Mouse (Mus musculus) MEL (cell line): Measurements from ENCODE around the gene Krt23. TPM values are rescaled to one million over a fixed set of nuclear protein-coding genes. Genes with fewer than 3 reads are reported as not detected.

Experiments
- DNase-seq: peaks from one replicate; pipeline ENCODE4 v3.0.0; 2011; ENCODE audit warnings: low read depth, low spot score
- H3K27ac ChIP-seq: 2 replicates; pipeline ENCODE4 v1.5.1; 2012; ENCODE audit warnings: low read depth, mild to moderate bottlenecking, control low read depth, low read length, moderate library complexity; ENCODE audit not compliant: control insufficient read depth
- H3K27me3 ChIP-seq, 2 experiments: fragments of 150-350 bp in 1 of 2; sonication (generic) in 1 of 2; 2 replicates each; pipeline ENCODE4 v1.6.1; 2012; ENCODE audit warnings: low read length in 2 of 2, mild to moderate bottlenecking in 2 of 2, improper control_type of control experiment in 1 of 2, moderate library complexity in 1 of 2; ENCODE audit not compliant: insufficient read depth in 2 of 2, control insufficient read depth in 1 of 2
- H3K36me3 ChIP-seq, 2 experiments: 2 replicates each; pipeline ENCODE4 v1.6.1; 2012 to 2014; ENCODE audit warnings: low read length in 2 of 2, improper control_type of control experiment in 1 of 2, inconsistent platforms in 1 of 2, mild to moderate bottlenecking in 1 of 2; ENCODE audit not compliant: insufficient read depth in 2 of 2, control insufficient read depth in 1 of 2
- H3K4me1 ChIP-seq, 2 experiments: fragments of 150-350 bp in 1 of 2; sonication (generic) in 1 of 2; 2 replicates each; pipeline ENCODE4 v1.6.1; 2012; ENCODE audit warnings: low read length in 2 of 2, improper control_type of control experiment in 1 of 2, mild to moderate bottlenecking in 1 of 2; ENCODE audit not compliant: insufficient read depth in 2 of 2, control insufficient read depth in 1 of 2
- H3K4me3 ChIP-seq, 2 experiments: fragments of 150-350 bp in 1 of 2; sonication (generic) in 1 of 2; 2 replicates each; pipeline ENCODE4 v1.5.1; 2012; ENCODE audit warnings: low read depth in 2 of 2, low read length in 2 of 2, mild to moderate bottlenecking in 2 of 2, moderate library complexity in 2 of 2, control low read depth in 1 of 2, improper control_type of control experiment in 1 of 2; ENCODE audit not compliant: control insufficient read depth in 1 of 2, insufficient read depth in 1 of 2
- H3K79me2 ChIP-seq: 2 replicates; pipeline ENCODE4 v1.6.1; 2012; ENCODE audit warnings: mild to moderate bottlenecking, low read length, moderate library complexity; ENCODE audit not compliant: control insufficient read depth, poor library complexity, insufficient read depth
- H3K9ac ChIP-seq: 2 replicates; pipeline ENCODE4 v1.6.1; 2012; ENCODE audit warnings: low read depth, mild to moderate bottlenecking, control low read depth, low read length, moderate library complexity; ENCODE audit not compliant: control insufficient read depth, poor library complexity, severe bottlenecking
- H3K9me3 ChIP-seq: fragments of 150-350 bp; sonication (generic); replicated peaks from 2 replicates; pipeline ENCODE4 v1.6.1; 2012; ENCODE audit warnings: mild to moderate bottlenecking, low read length, improper control_type of control experiment, moderate library complexity; ENCODE audit not compliant: insufficient read depth
- CHD2 ChIP-seq: IDR thresholded peaks from 2 replicates; pipeline ENCODE4 v1.6.1; 2011; ENCODE audit warnings: low read length, improper control_type of control experiment
- CTCF ChIP-seq, 3 experiments: IDR thresholded peaks in 2 of 3; conservative IDR thresholded peaks in 1 of 3; 2 replicates each; pipeline ENCODE4 v1.5.1; 2011 to 2012; ENCODE audit warnings: low read length in 3 of 3, low read depth in 2 of 3, mild to moderate bottlenecking in 2 of 3, improper control_type of control experiment in 1 of 3, inconsistent platforms in 1 of 3, mixed read lengths in 1 of 3, moderate library complexity in 1 of 3; ENCODE audit not compliant: control insufficient read depth in 1 of 3, insufficient read depth in 1 of 3, poor library complexity in 1 of 3, severe bottlenecking in 1 of 3
- ETS1 ChIP-seq: IDR thresholded peaks from 2 replicates; pipeline ENCODE4 v1.6.1; 2012; ENCODE audit warnings: low read depth, mild to moderate bottlenecking, inconsistent platforms, low read length, improper control_type of control experiment, moderate library complexity
- MAZ ChIP-seq: IDR thresholded peaks from 2 replicates; pipeline ENCODE4 v1.6.1; 2012; ENCODE audit warnings: low read depth, mild to moderate bottlenecking, inconsistent platforms, low read length, improper control_type of control experiment
- UBTF ChIP-seq: IDR thresholded peaks from 2 replicates; pipeline ENCODE4 v1.6.1; 2012; ENCODE audit warnings: low read depth, mild to moderate bottlenecking, inconsistent platforms, low read length, improper control_type of control experiment, moderate library complexity, borderline replicate concordance; ENCODE audit not compliant: insufficient read depth
- USF1 ChIP-seq: IDR thresholded peaks from 2 replicates; pipeline ENCODE4 v1.6.1; 2014; ENCODE audit warnings: low read depth, mild to moderate bottlenecking, inconsistent platforms, low read length, improper control_type of control experiment, moderate library complexity
- polyA plus RNA-seq, 2 experiments: library from polyadenylated mRNA; stranded (reverse) in 1 of 2; unstranded in 1 of 2; fragments of >175 nt in 1 of 2; fragments of >200 nt in 1 of 2; gene quantifications; 2 replicates each; pipeline versions ENCODE4 v1.2.1 to v1.2.4; 2012; ENCODE audit warnings: low replicate concordance in 2 of 2, low read depth in 1 of 2; ENCODE audit not compliant: insufficient read length in 2 of 2, insufficient read depth in 1 of 2, missing spikeins in 1 of 2
- total RNA-seq: library from RNA; depleted of rRNA; stranded (reverse); fragments of 300-350 nt; gene quantifications from 2 replicates; pipeline ENCODE4 v1.2.3, GENCODE M21; 2012; rRNA removed

Gene Krt23
- total and polyA plus RNA-seq, 3 experiments: not detected

DNA sequence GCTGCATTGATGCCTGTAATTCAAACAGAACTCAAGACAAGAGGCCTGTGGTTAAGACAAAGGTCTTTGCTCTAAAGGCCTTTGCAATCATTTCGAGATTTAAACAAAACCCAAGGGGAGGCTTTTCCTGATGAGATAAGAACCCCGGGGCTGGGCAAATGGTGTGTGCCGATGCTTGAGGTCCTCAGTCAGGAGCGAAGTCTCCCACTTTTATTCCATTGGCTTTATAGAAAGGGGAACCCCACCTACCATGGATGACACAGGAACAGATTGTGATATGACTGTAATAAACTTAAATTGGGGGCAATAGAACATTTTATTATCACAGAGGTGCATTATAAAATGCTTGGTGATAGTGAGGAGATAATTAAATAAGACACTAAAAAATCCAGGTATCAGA is 56.3 kb downstream of the Krt23 start:
- H3K9ac ChIP-seq: no peak overlapping the region
- H3K9me3 ChIP-seq: no peaks in the 10 kb centered on the region
- no peaks in the 10 kb centered on the region for H3K4me1 ChIP-seq
- no peak overlapping the region for H3K27ac ChIP-seq
- no peaks in the 10 kb centered on the region for H3K36me3 ChIP-seq
- H3K79me2 ChIP-seq: no peaks in the 10 kb centered on the region
- H3K4me3 ChIP-seq: no peak overlapping the region
- no peak for DNase-seq
- TF ChIP-seq CHD2 (no peak), MAZ (no peak), ETS1 (no peak)
- H3K27me3 ChIP-seq: 0 out of 4 replicates have a peak, but pooled peaks cover 0 to 2% of the 10 kb centered on the region in 2 experiments

DNA sequence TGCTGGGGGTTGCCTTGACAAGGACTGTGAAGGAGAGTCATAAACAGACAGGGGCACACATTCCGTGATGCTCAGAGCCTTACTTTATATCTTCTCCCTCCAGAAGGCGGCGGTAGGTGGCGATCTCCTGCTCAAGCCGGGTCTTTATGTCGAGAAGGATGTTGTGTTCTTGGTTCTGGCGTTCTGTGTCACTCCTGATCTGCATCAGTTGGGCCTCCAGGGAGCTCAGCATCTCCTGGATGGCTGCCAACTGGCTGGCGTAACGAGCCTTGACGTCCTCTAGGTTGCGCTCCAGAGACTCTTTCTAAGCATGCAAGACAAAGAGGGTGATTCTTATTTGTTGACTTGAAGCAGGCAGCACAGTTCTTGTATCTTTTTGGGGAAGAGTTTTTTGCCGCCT is 62.3 kb downstream of the Krt23 start:
- Histone ChIP-seq H3K9ac (no peak overlapping the region), H3K4me3 (no peak overlapping the region), H3K27ac (no peak overlapping the region), H3K79me2 (no peaks in the 10 kb centered on the region), H3K36me3 (no peaks in the 10 kb centered on the region), H3K9me3 (no peaks in the 10 kb centered on the region), H3K4me1 (no peaks in the 10 kb centered on the region), H3K27me3 (no peaks in the 10 kb centered on the region; a peak in 1 of 4 replicates)
- peak; percentile 44 for DNase-seq
- peak in 2 of 3 experiments; percentile 19 to 25; a peak in 2 of 6 replicates for TF ChIP-seq CTCF (IDR thresholded peaks at IDR 0.05 in 2 of 3, conservative IDR thresholded peaks at IDR 0.05 in 1 of 3; ENCODE audit: control insufficient read depth in 1 of 3, insufficient read depth in 1 of 3, low read depth in 2 of 3, low read length in 3 of 3, poor library complexity in 1 of 3, severe bottlenecking in 1 of 3)
- no peak for TF ChIP-seq UBTF
- no peak for TF ChIP-seq USF1

Other genes starting within 250 kb of the Krt23 start
Only the 30 nearest of the 31 such genes appear.
- gene Krt24, start 207.9 kb downstream of the Krt23 start, total RNA-seq: not detected in 2 replicates
- not detected for gene Krt24, start 207.9 kb downstream of the Krt23 start, polyA plus RNA-seq
- not detected in 2 replicates for gene Krt25, start 170.2 kb downstream of the Krt23 start, total RNA-seq
- gene Krt25, start 170.2 kb downstream of the Krt23 start, polyA plus RNA-seq: not detected
- gene Krt26, start 155.2 kb downstream of the Krt23 start, total RNA-seq: not detected in 2 replicates
- not detected for gene Krt26, start 155.2 kb downstream of the Krt23 start, polyA plus RNA-seq
- not detected in 2 replicates for gene Krt27, start 142.0 kb downstream of the Krt23 start, total RNA-seq
- not detected for gene Krt27, start 142.0 kb downstream of the Krt23 start, polyA plus RNA-seq
- not detected in 2 replicates for gene Krt28, start 118.2 kb downstream of the Krt23 start, total RNA-seq
- gene Krt28, start 118.2 kb downstream of the Krt23 start, polyA plus RNA-seq: not detected
- gene Krt10, start 103.8 kb downstream of the Krt23 start, total RNA-seq: not detected in 2 replicates
- not detected for gene Krt10, start 103.8 kb downstream of the Krt23 start, polyA plus RNA-seq
- not detected in 2 replicates for gene Krt12, start 70.9 kb downstream of the Krt23 start, total RNA-seq
- gene Krt12, start 70.9 kb downstream of the Krt23 start, polyA plus RNA-seq: under 1 TPM in 1 of 2 experiments, not detected in 1; 0.10 TPM
- not detected in 2 replicates for gene Krt20, start 55.0 kb downstream of the Krt23 start, total RNA-seq
- gene Krt20, start 55.0 kb downstream of the Krt23 start, polyA plus RNA-seq: not detected
- gene Krt39, start 28.2 kb upstream of the Krt23 start, total RNA-seq: not detected in 2 replicates
- not detected for gene Krt39, start 28.2 kb upstream of the Krt23 start, polyA plus RNA-seq
- not detected in 2 replicates for gene Krt40, start 50.0 kb upstream of the Krt23 start, total RNA-seq
- not detected for gene Krt40, start 50.0 kb upstream of the Krt23 start, polyA plus RNA-seq
- gene Krtap3-3, start 57.7 kb upstream of the Krt23 start, total RNA-seq: not detected in 2 replicates
- gene Krtap3-3, start 57.7 kb upstream of the Krt23 start, polyA plus RNA-seq: not detected
- gene Krtap3-2, start 63.7 kb upstream of the Krt23 start, total RNA-seq: not detected in 2 replicates
- gene Krtap3-2, start 63.7 kb upstream of the Krt23 start, polyA plus RNA-seq: not detected
- not detected in 2 replicates for gene Gm11939, start 66.3 kb upstream of the Krt23 start, total RNA-seq
- not detected for gene Gm11939, start 66.3 kb upstream of the Krt23 start, polyA plus RNA-seq
- not detected in 2 replicates for gene Krtap3-1, start 73.5 kb upstream of the Krt23 start, total RNA-seq
- not detected for gene Krtap3-1, start 73.5 kb upstream of the Krt23 start, polyA plus RNA-seq
- not detected in 2 replicates for gene Krtap1-5, start 87.9 kb upstream of the Krt23 start, total RNA-seq
- gene Krtap1-5, start 87.9 kb upstream of the Krt23 start, polyA plus RNA-seq: not detected
- gene Krtap1-4, start 90.5 kb upstream of the Krt23 start, total RNA-seq: not detected in 2 replicates
- not detected for gene Krtap1-4, start 90.5 kb upstream of the Krt23 start, polyA plus RNA-seq
- not detected in 2 replicates for gene Krtap1-3, start 98.2 kb upstream of the Krt23 start, total RNA-seq
- not detected for gene Krtap1-3, start 98.2 kb upstream of the Krt23 start, polyA plus RNA-seq
- gene Krtap9-3, start 105.0 kb upstream of the Krt23 start, total RNA-seq: not detected in 2 replicates
- not detected for gene Krtap9-3, start 105.0 kb upstream of the Krt23 start, polyA plus RNA-seq
- not detected in 2 replicates for gene Gm11938, start 110.2 kb upstream of the Krt23 start, total RNA-seq
- gene Gm11938, start 110.2 kb upstream of the Krt23 start, polyA plus RNA-seq: not detected
- gene Gm11937, start 117.1 kb upstream of the Krt23 start, total RNA-seq: not detected in 2 replicates
- gene Gm11937, start 117.1 kb upstream of the Krt23 start, polyA plus RNA-seq: not detected
- gene Krtap2-4, start 121.7 kb upstream of the Krt23 start, total RNA-seq: not detected in 2 replicates
- not detected for gene Krtap2-4, start 121.7 kb upstream of the Krt23 start, polyA plus RNA-seq
- gene Gm11562, start 127.3 kb upstream of the Krt23 start, total RNA-seq: not detected in 2 replicates
- not detected for gene Gm11562, start 127.3 kb upstream of the Krt23 start, polyA plus RNA-seq
- gene Krtap4-1, start 135.1 kb upstream of the Krt23 start, total RNA-seq: not detected in 2 replicates
- not detected for gene Krtap4-1, start 135.1 kb upstream of the Krt23 start, polyA plus RNA-seq
- not detected in 2 replicates for gene Krtap4-2, start 141.9 kb upstream of the Krt23 start, total RNA-seq
- gene Krtap4-2, start 141.9 kb upstream of the Krt23 start, polyA plus RNA-seq: not detected
- not detected in 2 replicates for gene Krtap4-7, start 151.0 kb upstream of the Krt23 start, total RNA-seq
- not detected for gene Krtap4-7, start 151.0 kb upstream of the Krt23 start, polyA plus RNA-seq
- gene Gm11555, start 157.1 kb upstream of the Krt23 start, total RNA-seq: not detected in 2 replicates
- gene Gm11555, start 157.1 kb upstream of the Krt23 start, polyA plus RNA-seq: not detected
- not detected in 2 replicates for gene Gm11563, start 165.8 kb upstream of the Krt23 start, total RNA-seq
- gene Gm11563, start 165.8 kb upstream of the Krt23 start, polyA plus RNA-seq: not detected
- not detected in 2 replicates for gene Krtap4-6, start 172.8 kb upstream of the Krt23 start, total RNA-seq
- gene Krtap4-6, start 172.8 kb upstream of the Krt23 start, polyA plus RNA-seq: not detected
- gene Gm14190, start 197.6 kb upstream of the Krt23 start, total RNA-seq: not detected in 2 replicates
- gene Gm14190, start 197.6 kb upstream of the Krt23 start, polyA plus RNA-seq: not detected
- gene Gm14180, start 241.2 kb upstream of the Krt23 start, total RNA-seq: not detected in 2 replicates
- gene Gm14180, start 241.2 kb upstream of the Krt23 start, polyA plus RNA-seq: not detected